Mouse (Mus musculus): Measurements from ENCODE around the gene Calr3. TPM values are rescaled to one million over a fixed set of nuclear protein-coding genes. Genes with fewer than 3 reads are reported as not detected.

The Calr3 gene
- total RNA-seq, 2 experiments from 2014 or later, result 0.62 TPM; not detected in 1

GRCm38 (mm10) chr8:72438248-72439015 lies 5.2 kb downstream of the Calr3 start:
- no peak for ATAC-seq (ENCODE audit: poor library complexity, severe bottlenecking)

GRCm38 (mm10) chr8:72434952-72435351 lies 8.7 kb downstream of the Calr3 start:
- ATAC-seq (ENCODE audit: poor library complexity, severe bottlenecking), result no peak

- ATAC-seq (ENCODE audit: poor library complexity, severe bottlenecking), result no peak; the same call in 1 of the 2 replicates
Measured at GRCm38 (mm10) chr8:72429676-72430075, 14.0 kb downstream of the Calr3 start.

GRCm38 (mm10) chr8:72422926-72423325 lies 20.7 kb downstream of the Calr3 start:
- ATAC-seq (ENCODE audit: poor library complexity, severe bottlenecking), result no peak

GRCm38 (mm10) chr8:72421362-72422335 lies 22.0 kb downstream of the Calr3 start, which contains the start of gene Eps15l1:
TSS of gene Eps15l1 (minus strand) at chr8:72421460.
- peak; percentile 94 for ATAC-seq (ENCODE audit: poor library complexity, severe bottlenecking)

- peak; percentile 49 for ATAC-seq (ENCODE audit: poor library complexity, severe bottlenecking)
Measured at GRCm38 (mm10) chr8:72420571-72421361, 22.9 kb downstream of the Calr3 start.

GRCm38 (mm10) chr8:72418073-72418472 lies 25.6 kb downstream of the Calr3 start:
- ATAC-seq (ENCODE audit: poor library complexity, severe bottlenecking), result no peak

GRCm38 (mm10) chr8:72415252-72415651 lies 28.4 kb downstream of the Calr3 start:
- no peak for ATAC-seq (ENCODE audit: poor library complexity, severe bottlenecking)

GRCm38 (mm10) chr8:72413839-72414238 lies 29.8 kb downstream of the Calr3 start:
- ATAC-seq (ENCODE audit: poor library complexity, severe bottlenecking), result peak; percentile 47; the same call in 1 of the 2 replicates

GRCm38 (mm10) chr8:72409443-72409842 lies 34.2 kb downstream of the Calr3 start:
- ATAC-seq (ENCODE audit: poor library complexity, severe bottlenecking), result no peak

GRCm38 (mm10) chr8:72407878-72408277 lies 35.8 kb downstream of the Calr3 start:
- no peak for ATAC-seq (ENCODE audit: poor library complexity, severe bottlenecking)

GRCm38 (mm10) chr8:72402981-72403380 lies 40.7 kb downstream of the Calr3 start:
- ATAC-seq (ENCODE audit: poor library complexity, severe bottlenecking), result no peak

- no peak for ATAC-seq (ENCODE audit: poor library complexity, severe bottlenecking)
Measured at GRCm38 (mm10) chr8:72401381-72401780, 42.3 kb downstream of the Calr3 start.

GRCm38 (mm10) chr8:72385737-72386136 lies 57.9 kb downstream of the Calr3 start:
- no peak for ATAC-seq (ENCODE audit: poor library complexity, severe bottlenecking)

GRCm38 (mm10) chr8:72382395-72382794 lies 61.3 kb downstream of the Calr3 start:
- peak; percentile 35; the same call in 1 of the 2 replicates for ATAC-seq (ENCODE audit: poor library complexity, severe bottlenecking)

GRCm38 (mm10) chr8:72380656-72381055 lies 63.0 kb downstream of the Calr3 start:
- ATAC-seq (ENCODE audit: poor library complexity, severe bottlenecking), result no peak

- ATAC-seq (ENCODE audit: poor library complexity, severe bottlenecking), result no peak
Measured at GRCm38 (mm10) chr8:72376900-72377299, 66.8 kb downstream of the Calr3 start.

- no peak for ATAC-seq (ENCODE audit: poor library complexity, severe bottlenecking)
Measured at GRCm38 (mm10) chr8:72376309-72376708, 67.4 kb downstream of the Calr3 start.

- no peak for ATAC-seq (ENCODE audit: poor library complexity, severe bottlenecking)
Measured at GRCm38 (mm10) chr8:72375161-72375560, 68.5 kb downstream of the Calr3 start.
